Mouse (Mus musculus) megakaryocyte progenitor cell, adult 5-6 weeks (primary cell): ENCODE results near the gene D17Wsu92e. TPM values are rescaled to one million over a fixed set of nuclear protein-coding genes. Genes with fewer than 3 reads are reported as not detected.
A peak's percentile ranks its signal among the peaks of the same experiment; 100 is the strongest.

Experiments used
- ATAC-seq: replicated peaks from 2 replicates; pipeline ENCODE4 v1.8.0; 2016; ENCODE audit warnings: mild to moderate bottlenecking, moderate TSS enrichment, inconsistent platforms; ENCODE audit not compliant: poor library complexity
- total RNA-seq, 2 experiments: library from RNA; stranded (forward) in 1 of 2; stranded (reverse) in 1 of 2; fragments of 157-497, 149-512 nt in 1 of 2; fragments of 200-1000 nt in 1 of 2; gene quantifications; 2 replicates each; pipeline versions ENCODE4 v1.2.3 to v1.2.4; 2015 to 2017

The D17Wsu92e gene
- total RNA-seq, 2 experiments from 2014 or later: 32.4 to 46.4 TPM

DNA sequence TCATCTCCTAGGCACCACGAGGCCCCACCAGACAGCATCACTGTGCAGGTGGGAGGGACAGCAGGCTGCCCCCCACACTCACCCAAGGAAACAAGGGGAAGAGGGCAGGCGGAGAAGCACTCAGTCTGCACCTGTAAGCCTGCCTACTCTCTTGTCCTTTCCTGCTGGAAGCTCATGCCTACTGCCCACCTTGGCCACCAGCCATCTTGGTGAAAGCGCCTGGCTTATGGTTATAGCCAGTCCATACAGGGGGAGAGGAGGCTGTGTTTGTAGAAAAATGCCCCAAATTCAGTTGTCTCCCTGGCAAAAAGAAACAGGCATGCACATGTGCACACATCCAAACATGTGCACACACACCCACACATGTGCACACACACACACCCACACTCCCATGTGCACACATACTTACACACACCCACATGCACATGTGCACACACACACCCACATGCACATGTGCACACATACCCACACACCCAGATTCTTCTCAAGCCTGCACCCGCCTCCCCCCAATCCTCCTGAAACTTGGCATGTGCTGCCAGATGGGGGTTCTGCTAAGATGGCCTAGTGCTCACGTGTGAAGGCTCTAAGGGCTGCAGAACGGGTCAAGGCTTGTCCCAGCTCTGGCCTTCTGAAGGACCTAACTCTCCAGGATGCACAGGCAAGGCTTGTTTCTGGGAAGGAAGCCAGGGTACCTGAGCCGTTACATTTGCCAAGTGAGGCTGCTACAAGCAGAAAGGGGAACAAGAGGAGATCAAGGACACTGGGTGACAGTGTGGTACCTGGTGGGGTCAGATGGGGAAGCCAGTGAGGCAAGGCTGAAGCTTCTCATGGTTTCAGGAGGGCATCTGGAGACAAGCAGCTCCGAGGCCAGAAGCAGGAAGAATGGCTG lies 68.9 kb downstream of the D17Wsu92e start:
- ATAC-seq: no peak

- no peak for ATAC-seq
Observed at GRCm38 (mm10) chr17:27750451-27750942, 70.0 kb downstream of the D17Wsu92e start.

GRCm38 (mm10) chr17:27748123-27748522 lies 72.3 kb downstream of the D17Wsu92e start:
- no peak for ATAC-seq

- no peak for ATAC-seq
Observed at GRCm38 (mm10) chr17:27746446-27746845, 74.0 kb downstream of the D17Wsu92e start.

DNA sequence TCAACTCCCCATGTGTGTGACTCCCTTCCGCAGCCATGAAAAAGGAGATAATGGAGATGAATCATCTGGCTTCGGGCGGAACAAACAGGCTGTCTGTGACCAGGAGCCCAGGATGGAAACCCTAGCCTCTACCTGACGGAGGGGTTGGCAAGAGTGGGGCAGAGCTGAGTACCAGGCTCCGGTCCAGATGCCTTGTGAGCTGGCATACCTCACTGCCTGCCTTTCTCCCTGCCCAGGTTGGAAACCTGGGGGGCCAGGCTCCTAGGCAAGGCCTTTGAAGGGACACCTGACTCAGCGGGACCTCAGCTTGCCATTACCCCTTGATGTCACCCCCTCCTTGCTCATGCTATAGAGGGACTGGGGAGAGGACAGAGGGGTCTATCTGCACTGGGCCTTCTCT lies 79.5 kb downstream of the D17Wsu92e start:
- no peak for ATAC-seq

GRCm38 (mm10) chr17:27734344-27735073 lies 85.9 kb downstream of the D17Wsu92e start:
- peak; percentile 78 for ATAC-seq

- ATAC-seq: no peak
Observed at GRCm38 (mm10) chr17:27732694-27733093, 87.8 kb downstream of the D17Wsu92e start.

DNA sequence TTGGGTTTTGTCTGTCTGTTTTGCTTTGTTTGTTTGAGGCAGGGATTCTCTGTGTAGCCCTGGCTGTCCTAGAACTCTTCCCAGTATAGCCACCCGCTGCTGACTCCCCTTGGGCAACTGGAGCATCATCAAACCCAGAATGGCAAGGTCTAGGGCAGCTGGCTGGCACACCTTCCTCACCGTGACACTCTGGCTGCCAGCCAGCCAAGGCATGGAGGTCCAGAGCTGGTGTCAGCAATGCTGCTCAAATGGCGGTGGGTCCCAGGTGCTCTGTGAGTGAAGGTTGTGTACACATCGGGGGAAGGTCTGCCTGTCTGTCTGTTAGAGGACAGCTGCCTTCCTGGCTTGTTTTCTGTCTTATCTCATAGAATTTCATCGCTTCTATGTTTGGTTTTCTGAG lies 88.3 kb downstream of the D17Wsu92e start:
- ATAC-seq: no peak

GRCm38 (mm10) chr17:27728770-27729169 lies 91.7 kb downstream of the D17Wsu92e start, which contains the start of gene Spdef:
Gene Spdef (minus strand): TSS chr17:27728955.
- ATAC-seq: no peak

DNA sequence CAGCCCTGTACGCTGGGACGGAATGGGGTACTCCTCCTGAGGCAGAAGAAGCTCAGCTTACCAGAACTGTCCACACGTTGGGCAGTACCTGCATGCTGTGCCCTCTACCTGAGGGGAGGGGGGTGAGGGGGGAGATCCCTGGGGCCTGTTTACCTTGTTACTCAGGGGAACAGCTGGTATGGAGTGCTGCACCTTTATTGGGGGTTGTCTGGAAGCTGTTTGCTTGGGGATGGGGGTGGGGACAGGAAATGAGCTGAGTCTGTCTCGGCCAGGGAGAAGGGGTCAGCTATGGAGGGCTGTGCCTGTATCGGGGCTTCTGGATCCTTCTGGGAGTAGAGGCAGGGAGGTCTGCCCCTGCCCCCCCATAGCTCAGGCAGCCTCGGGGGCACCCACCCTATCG lies 93.9 kb downstream of the D17Wsu92e start:
- no peak for ATAC-seq

GRCm38 (mm10) chr17:27725412-27725811 lies 95.0 kb downstream of the D17Wsu92e start:
- no peak for ATAC-seq

DNA sequence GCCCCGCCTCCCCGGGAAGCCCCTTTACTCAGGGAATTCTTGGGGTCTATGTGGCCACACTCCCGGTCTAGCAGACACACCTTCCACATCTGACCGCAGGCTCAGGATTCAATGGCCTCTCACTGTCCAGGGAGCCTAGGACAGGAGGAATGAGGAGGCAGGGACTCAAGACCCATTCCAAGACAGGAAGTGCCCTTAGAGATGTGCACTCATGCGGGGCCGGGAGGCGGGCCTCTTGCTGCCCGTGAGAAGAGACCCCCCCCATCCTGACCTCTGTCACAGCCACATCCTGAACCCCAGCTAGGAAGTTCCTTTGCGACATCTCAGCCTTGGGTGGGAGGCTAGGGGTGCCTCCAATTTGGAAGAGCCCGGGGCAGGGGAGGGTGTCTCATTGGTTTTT lies 95.4 kb downstream of the D17Wsu92e start:
- ATAC-seq: no peak

DNA sequence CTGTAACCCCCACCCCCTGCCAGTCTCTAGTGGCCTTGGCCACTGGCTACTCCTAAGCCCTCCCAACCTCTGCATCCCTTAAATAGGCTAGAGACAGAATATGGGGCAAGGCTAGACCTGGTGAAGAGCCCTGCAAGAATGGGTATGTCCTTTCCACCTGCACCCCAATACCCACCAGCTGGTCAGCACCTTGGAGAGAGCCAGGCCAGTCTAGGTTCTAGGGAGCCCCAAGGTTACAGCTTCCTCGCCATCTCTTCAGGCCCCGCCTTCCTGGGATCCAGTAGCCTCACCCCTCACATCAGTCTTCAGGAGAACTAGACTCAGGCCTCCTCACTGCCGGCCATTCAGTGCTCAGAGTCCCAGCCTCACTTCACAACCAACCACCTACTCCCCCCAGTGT lies 96.1 kb downstream of the D17Wsu92e start:
- peak; percentile 48; the same call in 1 of the 2 replicates for ATAC-seq

DNA sequence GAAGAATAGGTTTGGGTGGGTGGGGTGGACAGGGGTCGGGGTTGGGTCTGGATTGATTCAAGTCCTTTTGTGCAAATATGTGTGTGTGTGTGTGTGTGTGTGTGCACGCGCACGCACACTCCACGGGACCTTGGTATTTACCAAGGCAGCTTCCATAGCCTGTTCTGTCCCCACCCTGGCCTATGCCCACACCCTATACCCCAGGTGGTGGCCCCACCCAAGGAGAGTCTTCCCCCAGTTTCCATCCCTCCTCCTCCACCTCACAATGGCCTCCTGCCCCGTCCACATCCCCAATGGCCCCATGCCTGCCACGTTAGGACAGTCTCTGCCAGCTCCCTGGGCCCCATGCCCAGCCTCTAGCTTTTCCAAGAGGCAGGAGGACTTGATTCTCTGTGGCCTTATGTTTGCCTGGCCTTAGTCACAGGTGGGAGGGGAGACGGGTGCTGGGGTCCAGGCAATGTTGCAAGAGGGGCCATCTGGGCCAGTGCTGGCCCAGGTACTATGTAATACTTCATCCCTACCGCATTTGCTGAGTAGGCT lies 99.3 kb downstream of the D17Wsu92e start:
- no peak for ATAC-seq

DNA sequence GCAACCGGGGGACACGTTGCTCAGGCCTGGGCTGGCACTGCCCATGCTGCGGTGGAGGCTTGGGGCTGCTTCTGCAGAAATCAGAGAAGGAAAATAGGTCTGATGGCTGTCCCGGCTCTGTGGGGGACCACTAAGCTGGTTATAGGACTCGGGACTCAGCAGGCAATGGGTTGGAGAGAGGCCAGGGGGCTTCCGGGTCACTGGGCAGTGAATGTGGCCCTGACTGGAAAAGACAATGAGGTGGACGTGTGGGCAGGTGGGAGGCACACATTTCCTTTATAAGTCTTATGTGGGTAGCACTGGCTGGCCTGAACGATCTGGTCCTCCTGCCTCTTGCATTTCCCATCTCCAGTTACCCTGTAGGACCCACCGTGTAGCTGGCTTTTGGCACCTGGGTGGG lies 100.1 kb downstream of the D17Wsu92e start:
- ATAC-seq: no peak

GRCm38 (mm10) chr17:27719663-27720062 lies 100.8 kb downstream of the D17Wsu92e start:
- ATAC-seq: no peak

- ATAC-seq: no peak
Observed at GRCm38 (mm10) chr17:27718250-27718649, 102.2 kb downstream of the D17Wsu92e start.

DNA sequence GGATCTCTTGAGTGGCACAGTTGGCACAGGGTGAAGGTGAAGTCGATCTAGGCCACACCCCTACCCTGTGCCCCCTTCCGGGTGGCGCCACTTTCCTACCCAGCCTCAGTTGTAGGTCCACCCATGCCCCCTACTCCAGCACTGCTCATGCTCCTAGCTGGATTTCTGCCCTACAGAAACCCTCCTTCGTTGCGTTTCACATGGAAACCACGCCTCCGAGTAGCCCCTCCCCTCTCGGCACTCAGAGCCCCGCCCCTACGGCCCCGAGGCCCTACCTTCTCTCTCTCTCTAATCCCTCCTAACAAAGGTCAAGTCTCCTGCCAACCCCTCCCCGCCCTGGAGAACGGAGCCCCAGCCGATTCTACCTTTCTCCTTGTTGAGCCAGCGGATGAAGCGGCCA lies 103.6 kb downstream of the D17Wsu92e start:
- peak; percentile 54 for ATAC-seq

DNA sequence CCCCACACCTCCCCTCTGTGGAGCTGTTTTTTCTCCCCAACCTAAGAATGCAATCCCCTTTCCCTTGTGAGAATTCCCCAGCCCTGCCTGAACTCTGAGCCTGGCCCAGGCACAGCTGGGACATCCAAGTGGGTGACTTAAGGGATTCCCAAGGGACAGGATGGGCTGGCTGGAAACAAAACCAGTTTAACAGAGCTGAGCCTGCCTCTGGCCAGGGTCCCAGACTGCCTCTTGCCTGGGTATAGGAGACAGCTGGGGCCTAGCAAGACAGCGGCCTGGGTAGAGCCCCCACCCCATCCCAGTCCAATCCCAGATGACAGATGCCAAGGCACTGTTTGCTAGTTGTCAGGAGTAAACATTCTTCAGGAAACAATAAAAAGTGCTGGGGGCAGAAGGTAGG lies 107.6 kb downstream of the D17Wsu92e start:
- ATAC-seq: no peak

- no peak for ATAC-seq
Observed at GRCm38 (mm10) chr17:27709650-27710049, 110.8 kb downstream of the D17Wsu92e start.

DNA sequence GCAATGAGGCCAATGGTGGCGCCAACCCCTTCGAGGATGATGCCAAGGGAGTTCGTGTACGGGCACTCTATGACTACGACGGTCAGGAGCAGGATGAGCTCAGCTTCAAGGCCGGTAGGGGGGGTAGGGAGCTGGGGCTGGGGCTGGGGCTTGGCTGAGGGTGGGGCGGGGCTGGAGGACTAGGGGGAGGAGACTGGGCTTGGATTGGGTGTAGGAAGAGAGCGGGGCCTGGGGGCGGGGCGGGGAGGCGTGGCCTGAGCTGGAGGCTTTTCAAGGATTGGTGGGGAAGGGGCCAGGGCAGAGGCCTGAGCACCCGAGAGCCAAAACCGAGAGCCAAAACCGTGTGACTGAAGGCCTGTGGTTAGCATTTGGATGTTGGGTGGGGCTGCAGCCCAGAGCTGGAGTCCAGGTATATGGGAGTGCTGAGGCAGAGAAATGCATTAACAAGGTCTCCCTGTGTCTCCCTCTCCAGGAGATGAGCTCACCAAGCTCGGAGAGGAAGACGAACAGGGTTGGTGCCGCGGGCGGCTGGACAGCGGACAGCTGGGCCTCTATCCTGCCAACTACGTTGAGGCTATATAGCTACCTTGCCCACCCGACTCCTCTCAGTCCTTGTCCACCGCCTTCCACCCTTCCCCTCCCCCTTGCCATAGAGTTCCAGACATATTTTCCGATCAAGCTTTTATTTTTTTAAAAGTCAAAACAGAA lies 112.3 kb downstream of the D17Wsu92e start:
- ATAC-seq: peak; percentile 85
